Mouse (Mus musculus) spleen, adult 2 months (tissue): ENCODE measurements at regions not wholly inside any gene's neighbourhood (a gene's known extent, or its start where the extent isn't known, plus 50 kb on each side); places are given as distances from the start of the nearest gene placed in this dataset.

Source experiments
- DNase-seq, 2 experiments: peaks; one replicate each; pipeline versions ENCODE4 v3.0.0 to v3.0.0-alpha.2; 2012 to 2021; ENCODE audit warnings: low spot score in 2 of 2, low read depth in 1 of 2
- H3K27ac ChIP-seq: fragments of 200-500 bp; 2 replicates; pipeline ENCODE4 v1.5.1; 2012; ENCODE audit warnings: low read length, inconsistent platforms; ENCODE audit not compliant: insufficient read depth
- H3K27me3 ChIP-seq: fragments of 200-500 bp; 2 replicates; pipeline ENCODE4 v1.6.1; 2012; ENCODE audit warnings: mild to moderate bottlenecking, moderate library complexity, low read length, inconsistent platforms; ENCODE audit not compliant: control insufficient read depth, insufficient read depth
- H3K36me3 ChIP-seq: fragments of 200-500 bp; 2 replicates; pipeline ENCODE4 v1.6.1; 2012; ENCODE audit warnings: mild to moderate bottlenecking, low read length, inconsistent platforms; ENCODE audit not compliant: control insufficient read depth, insufficient read depth
- H3K4me1 ChIP-seq: fragments of 200-500 bp; 2 replicates; pipeline ENCODE4 v1.6.1; 2011; ENCODE audit warnings: inconsistent platforms; ENCODE audit not compliant: control insufficient read depth, insufficient read depth, insufficient read length
- H3K4me3 ChIP-seq: fragments of 200-500 bp; 2 replicates; pipeline ENCODE4 v1.5.1; 2011; ENCODE audit warnings: mild to moderate bottlenecking, inconsistent platforms; ENCODE audit not compliant: insufficient read depth, insufficient read length; ENCODE audit errors: extremely low read depth
- CTCF ChIP-seq: fragments of 200-500 bp; IDR thresholded peaks from 2 replicates; pipeline ENCODE4 v1.5.1; 2011; ENCODE audit warnings: mild to moderate bottlenecking, inconsistent platforms; ENCODE audit not compliant: insufficient read depth, insufficient read length, insufficient replicate concordance; ENCODE audit errors: extremely low read depth
- POLR2A ChIP-seq: fragments of 200-500 bp; IDR thresholded peaks from 2 replicates; pipeline ENCODE4 v1.6.1; 2011; ENCODE audit warnings: low read depth, low read length, inconsistent platforms
- WGBS: fragments of 180-500 bp; shearing (Covaris S2); methylation state at CpG from one replicate; pipeline ENCODE4 v1.1.7; 2018; 5-methylcytosine and 5-hydroxymethylcytosine counted together

GRCm38 (mm10) chr16:50519610-50520009 is 71.3 kb downstream of the Ccdc54 start:
- 44% methylated on average over 10 of the region's 10 CpGs for WGBS

DNA sequence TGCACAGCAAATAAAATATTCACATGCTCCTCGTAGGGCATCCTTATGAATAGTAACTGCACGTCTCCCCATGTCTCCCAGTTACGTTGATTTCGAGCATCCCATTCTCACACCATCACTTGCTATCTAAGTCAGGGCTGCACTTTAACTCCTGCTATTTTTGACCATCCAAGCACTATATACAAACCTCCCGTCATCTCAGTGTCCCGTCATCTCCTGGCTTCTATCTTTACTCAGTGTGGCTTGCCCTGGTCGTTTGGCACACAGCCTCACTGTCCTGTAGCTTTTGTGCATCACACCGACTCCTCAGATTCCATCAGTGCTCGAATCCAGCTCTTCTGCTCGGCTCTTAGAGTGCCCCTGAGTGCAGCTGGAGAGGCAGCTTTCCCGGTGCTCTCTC is 74.4 kb downstream of the Ccdc54 start:
- TF ChIP-seq POLR2A (no peak), CTCF (no peak)
- Histone ChIP-seq H3K27me3 (no peaks in the 10 kb centered on the region), H3K4me1 (no peaks in the 10 kb centered on the region), H3K36me3 (no peaks in the 10 kb centered on the region), H3K4me3 (no peak overlapping the region), H3K27ac (no peak overlapping the region)
- no peak for DNase-seq
- 85% methylated on average over 11 of the region's 11 CpGs for WGBS

More at GRCm38 (mm10) chr16:50519610-50520009, 71.3 kb downstream of the Ccdc54 start:
- H3K4me3 ChIP-seq = no peak overlapping the region
- H3K36me3 ChIP-seq = no peaks in the 10 kb centered on the region
- TF ChIP-seq POLR2A (no peak), CTCF (no peak)
- H3K27me3 ChIP-seq = no peaks in the 10 kb centered on the region
- no peak for DNase-seq
- no peaks in the 10 kb centered on the region for H3K4me1 ChIP-seq
- no peak overlapping the region for H3K27ac ChIP-seq

- no peaks in the 10 kb centered on the region for H3K4me1 ChIP-seq
- no peak for TF ChIP-seq CTCF
- no peak for TF ChIP-seq POLR2A
- 91% methylated on average over 8 of the region's 8 CpGs for WGBS
- no peak overlapping the region for H3K27ac ChIP-seq
- DNase-seq = no peak
- H3K4me3 ChIP-seq = no peak overlapping the region
- H3K27me3 ChIP-seq = no peaks in the 10 kb centered on the region
- H3K36me3 ChIP-seq = no peaks in the 10 kb centered on the region
These were observed 75.9 kb downstream of the Ccdc54 start for GRCm38 (mm10) chr16:50515039-50515438.

- Histone ChIP-seq H3K36me3 (no peaks in the 10 kb centered on the region), H3K27ac (no peak overlapping the region), H3K4me3 (no peak overlapping the region), H3K27me3 (no peaks in the 10 kb centered on the region), H3K4me1 (no peaks in the 10 kb centered on the region)
- WGBS = 55% methylated on average over 3 of the region's 3 CpGs
- TF ChIP-seq CTCF (no peak), POLR2A (no peak)
- DNase-seq = no peak
These were observed 78.9 kb downstream of the Ccdc54 start for GRCm38 (mm10) chr16:50512080-50512479.

GRCm38 (mm10) chr16:50509529-50509895 is 77.3 kb upstream of the Bbx start:
- Histone ChIP-seq H3K27me3 (no peaks in the 10 kb centered on the region), H3K4me1 (no peaks in the 10 kb centered on the region), H3K27ac (no peak overlapping the region), H3K4me3 (no peak overlapping the region), H3K36me3 (no peaks in the 10 kb centered on the region)
- WGBS = 82% methylated on average over 4 of the region's 4 CpGs
- TF ChIP-seq CTCF (no peak), POLR2A (no peak)
- DNase-seq = no peak

GRCm38 (mm10) chr16:50508673-50509528 is 76.7 kb upstream of the Bbx start:
- Histone ChIP-seq H3K4me1 (no peaks in the 10 kb centered on the region), H3K36me3 (no peaks in the 10 kb centered on the region), H3K4me3 (no peak overlapping the region), H3K27me3 (no peaks in the 10 kb centered on the region), H3K27ac (no peak overlapping the region)
- DNase-seq = no peak
- WGBS = 85% methylated on average over 14 of the region's 14 CpGs
- TF ChIP-seq CTCF (no peak), POLR2A (no peak)

- TF ChIP-seq CTCF (no peak), POLR2A (no peak)
- WGBS = 79% methylated on average over 3 of the region's 3 CpGs
- no peak for DNase-seq
- no peak overlapping the region for H3K4me3 ChIP-seq
- H3K27ac ChIP-seq = no peak overlapping the region
- no peaks in the 10 kb centered on the region for H3K36me3 ChIP-seq
- no peaks in the 10 kb centered on the region for H3K27me3 ChIP-seq
- no peaks in the 10 kb centered on the region for H3K4me1 ChIP-seq
These were observed 72.4 kb upstream of the Bbx start for GRCm38 (mm10) chr16:50504619-50505018.
